Mouse (Mus musculus): ENCODE measurements around the gene Fgfr2. TPM values are rescaled to one million over a fixed set of nuclear protein-coding genes. Genes with fewer than 3 reads are reported as not detected.

Gene Fgfr2
- total and polyA plus RNA-seq, 2 experiments from 2014 or later, result 17.1 to 47.6 TPM

DNA sequence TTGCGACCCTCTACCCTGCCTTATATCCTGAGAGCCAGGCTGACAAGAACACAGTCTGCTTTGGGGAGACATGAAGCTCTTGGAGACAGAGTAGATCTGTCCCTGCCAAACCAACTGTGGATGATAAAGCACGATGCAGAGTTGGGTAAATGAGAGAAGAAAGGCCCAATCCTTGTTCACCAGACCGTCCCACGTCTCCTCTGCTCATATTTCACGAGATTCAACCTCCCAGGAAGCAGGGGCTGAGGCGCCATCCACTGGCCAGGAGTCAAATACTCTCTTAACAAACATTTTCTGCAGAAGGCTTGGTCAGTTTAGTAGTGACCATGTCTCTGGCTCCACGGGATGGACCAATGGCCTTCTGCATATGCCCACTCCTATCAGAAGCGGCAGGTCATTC, 1938.8 kb downstream of the Fgfr2 start:
- Histone ChIP-seq H3K4me1 (ENCODE audit: insufficient read depth) (no peaks in the 10 kb centered on the region), H3K27me3 (ENCODE audit: insufficient read depth, low read length) (no peaks in the 10 kb centered on the region), H3K9me3 (ENCODE audit: low read length) (no peaks in the 10 kb centered on the region), H3K36me3 (ENCODE audit: insufficient read depth) (no peaks in the 10 kb centered on the region), H3K4me3 (ENCODE audit: low read depth, low read length) (no peak overlapping the region), H3K9ac (no peak overlapping the region), H3K4me2 (ENCODE audit: low read depth) (no peak overlapping the region), H3K27ac (ENCODE audit: low read depth, low read length) (no peak overlapping the region)
- no peak for TF ChIP-seq CTCF (IDR thresholded peaks at IDR 0.05; ENCODE audit: low read depth)
- WGBS, result 72% methylated on average over 8 of the region's 8 CpGs
- DNase-seq (no peak), ATAC-seq (no peak)

DNA sequence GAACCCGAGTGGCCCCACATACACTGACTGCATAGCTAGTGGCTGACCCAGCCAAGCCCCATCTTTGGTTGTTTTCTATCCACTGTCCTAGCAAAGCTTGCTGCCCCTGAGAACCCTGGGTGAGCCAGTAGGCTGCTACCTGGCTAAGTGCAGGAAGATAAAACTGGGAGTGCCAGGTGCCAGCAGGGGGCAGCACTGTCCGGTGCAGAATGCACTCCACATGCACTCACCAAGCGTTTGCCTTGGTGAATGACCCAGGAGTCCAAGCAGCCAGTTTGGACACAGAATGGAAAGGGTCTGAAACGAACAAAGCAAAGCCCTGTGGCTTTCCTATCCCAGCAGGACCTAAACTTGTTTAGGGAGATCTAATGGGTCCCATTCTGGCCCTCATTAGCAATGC, 1940.5 kb downstream of the Fgfr2 start:
- no peaks in the 10 kb centered on the region for H3K4me1 ChIP-seq (ENCODE audit: insufficient read depth)
- peak; percentile 14 for DNase-seq

DNA sequence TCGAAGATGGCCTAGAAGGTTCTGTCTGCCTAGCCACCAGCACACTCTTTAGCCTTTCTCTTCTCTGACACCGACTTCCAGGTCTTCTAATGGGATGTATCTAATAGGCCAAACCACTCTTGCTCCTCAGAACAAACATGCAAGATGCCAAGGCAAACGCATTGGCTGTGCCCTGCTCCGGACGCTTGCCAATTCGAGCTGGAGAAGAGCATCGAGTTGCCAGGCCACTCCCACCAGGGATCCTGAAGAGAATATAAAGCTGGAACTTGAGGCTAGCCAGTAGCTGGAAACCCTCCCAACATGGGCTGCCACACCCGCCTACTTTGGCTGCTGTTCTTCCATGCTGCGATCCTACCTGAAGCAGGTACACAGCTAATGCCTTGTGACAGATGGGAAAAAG, 1949.0 kb downstream of the Fgfr2 start, which contains the start of gene 5430419D17Rik:
Gene 5430419D17Rik (plus strand): TSS at position 282 of the 400 bp plus-strand sequence.
- H3K4me3 ChIP-seq (ENCODE audit: low read depth, low read length), result no peak within 1 kb of the TSS
- no peaks in the 10 kb centered on the region for H3K9me3 ChIP-seq (ENCODE audit: low read length)
- ATAC-seq, result no peak
- DNase-seq, result no peak
- H3K9ac ChIP-seq, result no peak within 1 kb of the TSS
- no peaks in the 10 kb centered on the region for H3K4me1 ChIP-seq (ENCODE audit: insufficient read depth)
- H3K4me2 ChIP-seq (ENCODE audit: low read depth), result no peak within 1 kb of the TSS
- no peak within 1 kb of the TSS for H3K27ac ChIP-seq (ENCODE audit: low read depth, low read length)
- H3K27me3 ChIP-seq (ENCODE audit: insufficient read depth, low read length), result no peaks in the 10 kb centered on the region
- no peak for TF ChIP-seq CTCF (IDR thresholded peaks at IDR 0.05; ENCODE audit: low read depth)
- no peaks in the 10 kb centered on the region for H3K36me3 ChIP-seq (ENCODE audit: insufficient read depth)
- 76% methylated on average over 9 of the region's 9 CpGs for WGBS

More for the DNA sequence above, 1940.5 kb downstream of the Fgfr2 start:
- H3K27me3 ChIP-seq (ENCODE audit: insufficient read depth, low read length), result no peaks in the 10 kb centered on the region
- no peak overlapping the region for H3K9ac ChIP-seq
- no peak overlapping the region for H3K4me2 ChIP-seq (ENCODE audit: low read depth)
- no peak overlapping the region for H3K4me3 ChIP-seq (ENCODE audit: low read depth, low read length)
- no peak overlapping the region for H3K27ac ChIP-seq (ENCODE audit: low read depth, low read length)
- 26% methylated on average over 4 of the region's 4 CpGs for WGBS
- no peak for ATAC-seq
- H3K9me3 ChIP-seq (ENCODE audit: low read length), result no peaks in the 10 kb centered on the region
- TF ChIP-seq CTCF (IDR thresholded peaks at IDR 0.05; ENCODE audit: low read depth), result peak; percentile 47
- H3K36me3 ChIP-seq (ENCODE audit: insufficient read depth), result no peaks in the 10 kb centered on the region

DNA sequence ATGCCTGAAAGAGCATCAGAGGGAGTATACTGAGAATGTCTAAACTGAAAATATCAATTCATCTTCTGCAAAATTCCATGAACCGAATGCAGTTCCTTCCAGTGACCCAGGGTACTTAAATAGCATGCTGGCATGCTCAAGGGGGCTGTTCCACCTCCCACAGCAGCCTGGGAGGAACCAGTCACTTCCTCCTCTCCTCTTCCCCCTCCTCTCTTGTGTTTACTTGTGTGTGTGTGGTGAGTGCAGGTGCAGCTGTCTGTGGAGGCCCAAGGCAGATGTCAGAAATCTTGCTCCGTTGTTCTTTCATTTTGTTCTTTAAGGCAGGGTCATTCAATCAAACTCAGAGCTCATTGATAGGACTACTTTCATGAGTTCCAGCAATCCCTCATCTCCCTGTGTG, 1954.1 kb downstream of the Fgfr2 start:
- TF ChIP-seq CTCF (IDR thresholded peaks at IDR 0.05; ENCODE audit: low read depth), result no peak
- Histone ChIP-seq H3K27me3 (ENCODE audit: insufficient read depth, low read length) (no peaks in the 10 kb centered on the region), H3K4me2 (ENCODE audit: low read depth) (no peak overlapping the region), H3K9me3 (ENCODE audit: low read length) (no peaks in the 10 kb centered on the region), H3K36me3 (ENCODE audit: insufficient read depth) (no peaks in the 10 kb centered on the region), H3K4me3 (ENCODE audit: low read depth, low read length) (no peak overlapping the region), H3K4me1 (ENCODE audit: insufficient read depth) (no peaks in the 10 kb centered on the region), H3K9ac (no peak overlapping the region), H3K27ac (ENCODE audit: low read depth, low read length) (no peak overlapping the region)
- ATAC-seq (no peak), DNase-seq (no peak)
- 61% methylated on average over 2 of the region's 2 CpGs for WGBS

DNA sequence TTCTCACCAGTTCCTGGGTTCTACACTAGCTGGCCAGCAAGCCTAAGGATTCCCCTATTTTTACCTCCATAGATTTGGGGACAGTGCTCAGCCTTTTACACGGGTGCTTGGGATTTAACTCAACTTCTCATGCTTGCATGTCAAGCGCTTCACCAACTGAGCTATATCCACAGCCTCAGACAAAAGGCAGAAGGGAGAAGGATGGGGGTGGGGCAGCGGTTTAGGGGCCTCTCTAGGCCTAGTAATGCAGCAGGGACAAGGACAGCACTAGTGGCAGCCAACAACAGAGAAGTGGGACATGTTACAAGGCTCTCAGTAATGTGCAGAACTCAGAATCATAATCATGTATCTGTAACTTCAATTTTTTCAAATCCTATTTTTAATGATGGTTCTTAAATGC, 1955.4 kb downstream of the Fgfr2 start:
- ATAC-seq, result no peak
- no peak for TF ChIP-seq CTCF (IDR thresholded peaks at IDR 0.05; ENCODE audit: low read depth)
- 78% methylated on average over 3 of the region's 3 CpGs for WGBS

DNA sequence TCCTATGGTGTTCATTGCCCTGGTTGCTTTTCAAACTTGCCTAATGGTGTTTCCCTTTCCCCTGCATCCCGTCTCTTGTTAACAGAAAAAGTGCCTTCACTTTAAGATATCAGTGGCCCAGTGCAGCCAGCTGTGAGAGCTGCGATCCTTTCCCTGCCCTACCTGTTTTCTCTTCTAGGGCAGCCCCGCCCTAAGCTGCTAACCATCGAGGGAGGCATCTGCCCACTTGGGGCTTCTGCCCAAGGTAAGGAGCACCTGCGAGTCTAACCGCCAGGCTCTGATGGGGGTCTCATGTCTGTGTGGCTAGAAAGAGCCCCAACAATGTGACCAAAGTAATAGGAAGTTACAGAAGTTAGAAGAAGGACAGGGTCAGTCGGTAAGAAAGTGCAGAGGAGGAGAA, 1960.9 kb downstream of the Fgfr2 start:
- DNase-seq, result no peak
- Histone ChIP-seq H3K27ac (ENCODE audit: low read depth, low read length) (no peak overlapping the region), H3K36me3 (ENCODE audit: insufficient read depth) (no peaks in the 10 kb centered on the region), H3K9me3 (ENCODE audit: low read length) (no peaks in the 10 kb centered on the region), H3K4me1 (ENCODE audit: insufficient read depth) (no peaks in the 10 kb centered on the region), H3K9ac (no peak overlapping the region), H3K4me2 (ENCODE audit: low read depth) (no peak overlapping the region), H3K27me3 (ENCODE audit: insufficient read depth, low read length) (no peaks in the 10 kb centered on the region), H3K4me3 (ENCODE audit: low read depth, low read length) (no peak overlapping the region)
- no peak for ATAC-seq
- WGBS, result 82% methylated on average over 7 of the region's 7 CpGs
- TF ChIP-seq CTCF (IDR thresholded peaks at IDR 0.05; ENCODE audit: low read depth), result no peak

More for the DNA sequence above, 1955.4 kb downstream of the Fgfr2 start:
- Histone ChIP-seq H3K4me1 (ENCODE audit: insufficient read depth) (no peaks in the 10 kb centered on the region), H3K27me3 (ENCODE audit: insufficient read depth, low read length) (no peaks in the 10 kb centered on the region), H3K36me3 (ENCODE audit: insufficient read depth) (no peaks in the 10 kb centered on the region), H3K4me2 (ENCODE audit: low read depth) (no peak overlapping the region), H3K27ac (ENCODE audit: low read depth, low read length) (no peak overlapping the region), H3K9ac (no peak overlapping the region), H3K4me3 (ENCODE audit: low read depth, low read length) (no peak overlapping the region), H3K9me3 (ENCODE audit: low read length) (no peaks in the 10 kb centered on the region)
- no peak for DNase-seq

DNA sequence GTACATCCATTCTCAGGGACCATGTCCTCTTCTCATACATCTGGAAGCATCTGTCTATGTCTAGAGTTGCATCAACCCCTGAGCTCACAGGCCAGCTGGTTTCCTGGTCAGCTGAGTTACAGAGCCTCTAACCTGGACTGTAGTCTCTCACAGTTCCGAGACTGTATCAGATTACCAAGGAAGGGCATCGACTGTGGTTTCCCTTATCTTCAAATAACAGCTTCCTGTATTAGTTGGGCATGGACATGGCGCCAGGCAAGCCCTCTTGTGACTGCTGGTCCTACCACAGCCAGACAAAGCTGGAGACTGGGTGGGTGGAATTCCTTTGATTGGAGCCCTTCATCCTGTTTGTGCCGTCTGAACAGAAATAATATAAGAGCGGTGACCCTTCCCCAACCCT, 1970.1 kb downstream of the Fgfr2 start:
- Histone ChIP-seq H3K4me2 (ENCODE audit: low read depth) (no peak overlapping the region), H3K27me3 (ENCODE audit: insufficient read depth, low read length) (no peaks in the 10 kb centered on the region), H3K36me3 (ENCODE audit: insufficient read depth) (no peaks in the 10 kb centered on the region), H3K4me1 (ENCODE audit: insufficient read depth) (no peaks in the 10 kb centered on the region), H3K9ac (no peak overlapping the region), H3K4me3 (ENCODE audit: low read depth, low read length) (no peak overlapping the region), H3K27ac (ENCODE audit: low read depth, low read length) (no peak overlapping the region), H3K9me3 (ENCODE audit: low read length) (no peaks in the 10 kb centered on the region)
- WGBS, result 88% methylated on average over 5 of the region's 5 CpGs
- DNase-seq (no peak), ATAC-seq (no peak)
- TF ChIP-seq CTCF (IDR thresholded peaks at IDR 0.05; ENCODE audit: low read depth), result no peak

DNA sequence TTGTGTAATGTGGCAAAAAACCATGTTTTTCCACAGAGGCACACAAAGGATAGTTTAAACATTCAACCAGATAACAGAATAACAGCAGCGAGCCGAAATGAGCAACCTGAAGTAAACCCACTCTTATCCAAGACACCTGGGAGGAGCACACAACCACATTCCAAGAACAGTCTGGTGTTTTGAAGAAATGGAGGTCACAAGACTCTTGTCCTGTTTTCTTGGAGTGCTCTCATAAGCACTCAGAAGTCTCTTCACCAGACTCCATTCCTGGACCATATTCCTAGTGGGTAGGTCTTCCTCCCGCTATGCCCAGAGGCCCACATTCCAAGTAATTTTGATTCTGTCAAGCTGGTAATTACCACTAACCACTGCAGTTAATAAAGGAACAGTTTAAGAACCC, 1973.0 kb downstream of the Fgfr2 start:
- H3K27ac ChIP-seq (ENCODE audit: low read depth, low read length), result no peak overlapping the region
- WGBS, result 77% methylated on average over 3 of the region's 3 CpGs
- no peaks in the 10 kb centered on the region for H3K4me1 ChIP-seq (ENCODE audit: insufficient read depth)
- DNase-seq (no peak), ATAC-seq (no peak)
- H3K4me2 ChIP-seq (ENCODE audit: low read depth), result no peak overlapping the region
- H3K36me3 ChIP-seq (ENCODE audit: insufficient read depth), result no peaks in the 10 kb centered on the region
- no peak for TF ChIP-seq CTCF (IDR thresholded peaks at IDR 0.05; ENCODE audit: low read depth)
- H3K9me3 ChIP-seq (ENCODE audit: low read length), result no peaks in the 10 kb centered on the region
- no peak overlapping the region for H3K9ac ChIP-seq
- H3K27me3 ChIP-seq (ENCODE audit: insufficient read depth, low read length), result no peaks in the 10 kb centered on the region
- H3K4me3 ChIP-seq (ENCODE audit: low read depth, low read length), result no peak overlapping the region

Measured in forebrain, postnatal 0 days (tissue).